Mouse (Mus musculus) megakaryocyte, embryonic 14.5 days (primary cell): Measurements from ENCODE around the gene Krt75.

Experiments used
- FLI1 ChIP-seq: IDR thresholded peaks from 2 replicates; pipeline ENCODE4 v1.6.1; 2012; ENCODE audit warnings: low read length, inconsistent platforms, mixed read lengths
- GATA1 ChIP-seq: IDR thresholded peaks from 3 replicates; pipeline ENCODE4 v1.6.1; 2012; ENCODE audit warnings: mixed read lengths, low read length, inconsistent platforms, borderline replicate concordance

- TF ChIP-seq GATA1 = no peak
- TF ChIP-seq FLI1 = no peak
Measured at GRCm38 (mm10) chr15:101584456-101584855, 10.8 kb upstream of the Krt75 start.
